Mouse (Mus musculus) testis, adult 2 months (tissue): Measurements from ENCODE around the gene Ctnnd2.

Source experiments
- CTCF ChIP-seq: fragments of 200-500 bp; IDR thresholded peaks from 2 replicates; pipeline ENCODE4 v1.5.1; 2012; ENCODE audit warnings: low read depth, mild to moderate bottlenecking, inconsistent platforms, low read length, moderate library complexity; ENCODE audit not compliant: control insufficient read depth, insufficient read depth, insufficient replicate concordance
- POLR2A ChIP-seq: fragments of 200-500 bp; IDR thresholded peaks from 2 replicates; pipeline ENCODE4 v1.6.1; 2012; ENCODE audit warnings: low read depth, mild to moderate bottlenecking, inconsistent platforms, low read length, moderate library complexity; ENCODE audit not compliant: control insufficient read depth

GRCm38 (mm10) chr15:30777801-30778200, 605.4 kb downstream of the Ctnnd2 start:
- no peak for TF ChIP-seq CTCF
- no peak for TF ChIP-seq POLR2A
